Mouse (Mus musculus) megakaryocyte, embryonic 14.5 days (primary cell): ENCODE data around the gene Slc12a3.

Experiments
- FLI1 ChIP-seq: IDR thresholded peaks from 2 replicates; pipeline ENCODE4 v1.6.1; 2012; ENCODE audit warnings: low read length, inconsistent platforms, mixed read lengths
- GATA1 ChIP-seq: IDR thresholded peaks from 3 replicates; pipeline ENCODE4 v1.6.1; 2012; ENCODE audit warnings: mixed read lengths, low read length, inconsistent platforms, borderline replicate concordance

DNA sequence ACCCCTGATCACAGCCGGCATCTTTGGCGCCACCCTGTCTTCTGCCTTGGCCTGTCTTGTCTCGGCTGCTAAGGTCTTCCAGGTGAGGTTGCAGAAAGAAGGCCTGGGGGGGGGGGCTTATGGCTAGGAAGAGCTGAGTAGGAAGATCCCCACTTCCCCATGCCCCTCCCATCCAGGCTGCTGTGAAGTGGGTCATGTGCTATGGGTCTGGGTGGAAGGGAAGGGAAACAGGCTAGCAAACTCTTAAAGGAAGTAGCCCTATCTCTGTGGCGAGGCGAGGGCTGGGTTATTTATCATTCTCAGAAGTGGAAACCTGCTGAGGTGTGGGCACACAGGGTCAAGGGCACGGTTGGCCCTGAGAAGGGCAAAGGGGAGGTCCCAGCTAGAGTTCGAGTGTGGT is 11.8 kb downstream of the Slc12a3 start:
- TF ChIP-seq GATA1: no peak
- TF ChIP-seq FLI1: no peak
